Mouse (Mus musculus): Measurements from ENCODE around the gene Ptprs. TPM values are rescaled to one million over a fixed set of nuclear protein-coding genes. Genes with fewer than 3 reads are reported as not detected.

Gene Ptprs
- total RNA-seq, 1 experiment from 2014 or later, result 67.9 TPM

GRCm38 (mm10) chr17:56373136-56374034, 102.9 kb downstream of the Ptprs start:
- no peak for ATAC-seq (replicated peaks in 1 of 2; ENCODE audit: insufficient read depth in 1 of 2, low FRiP score in 2 of 2, low TSS enrichment in 1 of 2, low read depth in 1 of 2, poor library complexity in 2 of 2, severe bottlenecking in 2 of 2)

- ATAC-seq (replicated peaks in 1 of 2; ENCODE audit: insufficient read depth in 1 of 2, low FRiP score in 2 of 2, low TSS enrichment in 1 of 2, low read depth in 1 of 2, poor library complexity in 2 of 2, severe bottlenecking in 2 of 2), result no peak
Observed at GRCm38 (mm10) chr17:56372109-56372508, 104.2 kb downstream of the Ptprs start.

GRCm38 (mm10) chr17:56371029-56371660, 105.1 kb downstream of the Ptprs start:
- no peak for ATAC-seq (replicated peaks in 1 of 2; ENCODE audit: insufficient read depth in 1 of 2, low FRiP score in 2 of 2, low TSS enrichment in 1 of 2, low read depth in 1 of 2, poor library complexity in 2 of 2, severe bottlenecking in 2 of 2)

- ATAC-seq (replicated peaks in 1 of 2; ENCODE audit: insufficient read depth in 1 of 2, low FRiP score in 2 of 2, low TSS enrichment in 1 of 2, low read depth in 1 of 2, poor library complexity in 2 of 2, severe bottlenecking in 2 of 2), result no peak
Observed at GRCm38 (mm10) chr17:56370090-56370489, 106.2 kb downstream of the Ptprs start.

GRCm38 (mm10) chr17:56368291-56368790, 107.9 kb downstream of the Ptprs start:
- no peak for ATAC-seq (replicated peaks in 1 of 2; ENCODE audit: insufficient read depth in 1 of 2, low FRiP score in 2 of 2, low TSS enrichment in 1 of 2, low read depth in 1 of 2, poor library complexity in 2 of 2, severe bottlenecking in 2 of 2)

GRCm38 (mm10) chr17:56365791-56366673, 110.3 kb downstream of the Ptprs start:
- peak; percentile 30 to 72; a peak in 3 of 4 replicates for ATAC-seq (replicated peaks in 1 of 2; ENCODE audit: insufficient read depth in 1 of 2, low FRiP score in 2 of 2, low TSS enrichment in 1 of 2, low read depth in 1 of 2, poor library complexity in 2 of 2, severe bottlenecking in 2 of 2)

Other genes starting within 250 kb of the Ptprs start
- 16.4 and 17.1 TPM in 2 replicates for gene Fem1a, start 219.7 kb downstream of the Ptprs start, total RNA-seq (2017)
- gene Ticam1, start 199.7 kb downstream of the Ptprs start, total RNA-seq (2017), result 3.5 and 6.1 TPM in 2 replicates
- 17.1 and 23.8 TPM in 2 replicates for gene Plin3, start 183.6 kb downstream of the Ptprs start, total RNA-seq (2017)
- gene Arrdc5, start 176.2 kb downstream of the Ptprs start, total RNA-seq (2017), result not detected in 2 replicates
- gene Uhrf1, start 173.2 kb downstream of the Ptprs start, total RNA-seq (2017), result 116 and 147 TPM in 2 replicates
- 12.1 and 13.6 TPM in 2 replicates for gene Kdm4b, start 150.4 kb downstream of the Ptprs start, total RNA-seq (2017)
- not detected in 2 replicates for gene Znrf4, start 35.9 kb upstream of the Ptprs start, total RNA-seq (2017)
- 0.20 TPM in 1 of 2 replicates, not detected in the other for gene Gm20219, start 77.9 kb upstream of the Ptprs start, total RNA-seq (2017)
- 94.2 and 95.1 TPM in 2 replicates for gene Safb2, start 108.1 kb upstream of the Ptprs start, total RNA-seq (2017)
- gene Safb, start 108.3 kb upstream of the Ptprs start, total RNA-seq (2017), result 65.8 and 86.0 TPM in 2 replicates
- gene 2410015M20Rik, start 133.3 kb upstream of the Ptprs start, total RNA-seq (2017), result 65.5 and 76.1 TPM in 2 replicates
- 2,030 and 2,370 TPM in 2 replicates for gene Rpl36, start 136.9 kb upstream of the Ptprs start, total RNA-seq (2017)
- 53.7 and 57.4 TPM in 2 replicates for gene Lonp1, start 150.4 kb upstream of the Ptprs start, total RNA-seq (2017)
- 0.75 TPM in 1 of 2 replicates, not detected in the other for gene Catsperd, start 151.7 kb upstream of the Ptprs start, total RNA-seq (2017)
- gene Ranbp3, start 196.8 kb upstream of the Ptprs start, total RNA-seq (2017), result 51.9 and 53.5 TPM in 2 replicates
- 42.8 and 67.8 TPM in 2 replicates for gene Ndufa11, start 241.3 kb upstream of the Ptprs start, total RNA-seq (2017)
- 12.5 and 12.9 TPM in 2 replicates for gene Vmac, start 241.5 kb upstream of the Ptprs start, total RNA-seq (2017)